Mouse (Mus musculus) intestine, postnatal 0 days (tissue): ENCODE measurements around the gene Psme4. TPM values are rescaled to one million over a fixed set of nuclear protein-coding genes. Genes with fewer than 3 reads are reported as not detected.

Experiments
- ATAC-seq: fragments of 200-750 bp; cut with Nextera tagmentation; 2 replicates; pipeline ENCODE4 v1.8.0; 2017; ENCODE audit warnings: mild to moderate bottlenecking, moderate TSS enrichment, moderate library complexity
- H3K27ac ChIP-seq: fragments of 300-500 bp; sonication (generic); 2 replicates; pipeline ENCODE4 v1.5.1; 2014; ENCODE audit warnings: mild to moderate bottlenecking, low read depth, low read length, moderate library complexity
- H3K27me3 ChIP-seq: fragments of 300-500 bp; sonication (generic); replicated peaks from 2 replicates; pipeline ENCODE4 v1.6.1; 2014; ENCODE audit warnings: low read length, mixed read lengths; ENCODE audit not compliant: control insufficient read depth, insufficient read depth
- H3K36me3 ChIP-seq: fragments of 300-500 bp; sonication (generic); 2 replicates; pipeline ENCODE4 v1.6.1; 2014; ENCODE audit warnings: mild to moderate bottlenecking, moderate library complexity; ENCODE audit not compliant: control insufficient read depth, insufficient read depth
- H3K4me1 ChIP-seq: fragments of 300-500 bp; sonication (generic); replicated peaks from 2 replicates; pipeline ENCODE4 v1.6.1; 2014; ENCODE audit warnings: antibody characterized with exemption, low read length, mixed read lengths; ENCODE audit not compliant: control insufficient read depth, insufficient read depth
- H3K4me2 ChIP-seq: fragments of 300-500 bp; sonication (generic); replicated peaks from 2 replicates; pipeline ENCODE4 v1.6.1; 2014; ENCODE audit warnings: low read depth, mild to moderate bottlenecking, moderate library complexity
- H3K4me3 ChIP-seq: fragments of 300-500 bp; sonication (generic); 2 replicates; pipeline ENCODE4 v1.5.1; 2014; ENCODE audit warnings: low read depth, low read length
- H3K9ac ChIP-seq: fragments of 300-500 bp; sonication (generic); 2 replicates; pipeline ENCODE4 v1.6.1; 2014; ENCODE audit warnings: mild to moderate bottlenecking, low read depth, low read length
- H3K9me3 ChIP-seq: fragments of 300-500 bp; sonication (generic); 2 replicates; pipeline ENCODE4 v1.6.1; 2016; ENCODE audit warnings: mixed run types; ENCODE audit not compliant: control insufficient read depth
- CTCF ChIP-seq: sonication (generic); IDR thresholded peaks from 2 replicates; pipeline ENCODE4 v1.5.1; 2016; ENCODE audit warnings: low read depth, mild to moderate bottlenecking, control low read depth, antibody characterized with exemption, moderate library complexity
- WGBS: fragments of 180-500 bp; shearing (Covaris S2); extraction: QIAGEN DNeasy Blood & Tissue Kit; methylation state at CpG from one replicate; pipeline ENCODE4 v1.1.7; 2014; 5-methylcytosine and 5-hydroxymethylcytosine counted together
- polyA plus RNA-seq: library from polyadenylated mRNA; unstranded; fragments of >200 nt; fragmentation: Nextera tagmentation; extraction: Ambion mirVana; gene quantifications from 2 replicates; pipeline ENCODE4 v1.2.1, GENCODE M21; 2015

Psme4 gene
- polyA plus RNA-seq, 1 experiment from 2014 or later = 13.5 TPM

- Histone ChIP-seq H3K4me3 (no peak overlapping the region), H3K36me3 (no peaks in the 10 kb centered on the region), H3K4me2 (no peak overlapping the region), H3K9ac (no peak overlapping the region), H3K27me3 (no peaks in the 10 kb centered on the region), H3K4me1 (no peaks in the 10 kb centered on the region), H3K9me3 (no peaks in the 10 kb centered on the region), H3K27ac (no peak overlapping the region)
- 73% methylated on average over 1 of the region's 1 CpGs for WGBS
- TF ChIP-seq CTCF = no peak
- no peak for ATAC-seq
These were observed 9.6 kb upstream of the Psme4 start for GRCm38 (mm10) chr11:30761891-30762290.

GRCm38 (mm10) chr11:30765076-30765475 lies 6.5 kb upstream of the Psme4 start:
- Histone ChIP-seq H3K4me2 (no peak overlapping the region), H3K27me3 (no peaks in the 10 kb centered on the region), H3K9me3 (no peaks in the 10 kb centered on the region), H3K4me1 (no peaks in the 10 kb centered on the region), H3K36me3 (no peaks in the 10 kb centered on the region), H3K4me3 (no peak overlapping the region), H3K9ac (no peak overlapping the region), H3K27ac (no peak overlapping the region)
- 78% methylated on average over 1 of the region's 1 CpGs for WGBS
- ATAC-seq = no peak
- no peak for TF ChIP-seq CTCF

GRCm38 (mm10) chr11:30770817-30771216 lies 709 bp upstream of the Psme4 start:
- 65% methylated on average over 3 of the region's 3 CpGs for WGBS
- no peak for ATAC-seq
- Histone ChIP-seq H3K9me3 (no peaks in the 10 kb centered on the region), H3K27ac (no peak overlapping the region), H3K4me1 (0 out of 2 replicates have a peak, but pooled peaks cover 3% of the 10 kb centered on the region), H3K9ac (peak overlapping the region; percentile 99; the same call in 1 of the 2 replicates), H3K27me3 (no peaks in the 10 kb centered on the region), H3K4me2 (peak overlapping the region; percentile 68), H3K36me3 (no peaks in the 10 kb centered on the region), H3K4me3 (peak overlapping the region; percentile 100)
- TF ChIP-seq CTCF = no peak

GRCm38 (mm10) chr11:30771904-30772581 lies 517 bp downstream of the Psme4 start:
- ATAC-seq = peak; percentile 80
- Histone ChIP-seq H3K4me2 (peak overlapping the region; percentile 68), H3K27ac (peak overlapping the region; percentile 96), H3K4me3 (peak overlapping the region; percentile 100), H3K4me1 (0 out of 2 replicates have a peak, but pooled peaks cover 3% of the 10 kb centered on the region), H3K36me3 (no peaks in the 10 kb centered on the region), H3K9me3 (no peaks in the 10 kb centered on the region), H3K27me3 (no peaks in the 10 kb centered on the region), H3K9ac (peak overlapping the region; percentile 99)
- under 1% methylated on average over 48 of the region's 64 CpGs for WGBS
- no peak for TF ChIP-seq CTCF

- Histone ChIP-seq H3K4me1 (0 out of 2 replicates have a peak, but pooled peaks cover 3% of the 10 kb centered on the region), H3K27ac (peak overlapping the region; percentile 96; the same call in 1 of the 2 replicates), H3K27me3 (no peaks in the 10 kb centered on the region), H3K9me3 (no peaks in the 10 kb centered on the region), H3K4me3 (peak overlapping the region; percentile 100), H3K9ac (peak overlapping the region; percentile 99), H3K36me3 (no peaks in the 10 kb centered on the region), H3K4me2 (peak overlapping the region; percentile 68)
- no peak for ATAC-seq
- no peak for TF ChIP-seq CTCF
- WGBS = 2% methylated on average over 21 of the region's 21 CpGs
These were observed 1.4 kb downstream of the Psme4 start for GRCm38 (mm10) chr11:30772777-30773417.

GRCm38 (mm10) chr11:30774638-30775037 lies 3.1 kb downstream of the Psme4 start:
- H3K4me3 ChIP-seq = no peak overlapping the region
- H3K27ac ChIP-seq = no peak overlapping the region
- no peak for TF ChIP-seq CTCF
- no peaks in the 10 kb centered on the region for H3K27me3 ChIP-seq
- H3K36me3 ChIP-seq = no peaks in the 10 kb centered on the region
- H3K9me3 ChIP-seq = no peaks in the 10 kb centered on the region
- H3K9ac ChIP-seq = no peak overlapping the region
- H3K4me1 ChIP-seq = 0 out of 2 replicates have a peak, but pooled peaks cover 3% of the 10 kb centered on the region
- ATAC-seq = no peak
- H3K4me2 ChIP-seq = no peak overlapping the region
- WGBS = 59% methylated on average over 1 of the region's 1 CpGs
